Mouse (Mus musculus): Measurements from ENCODE around the gene Pde4c. TPM values are rescaled to one million over a fixed set of nuclear protein-coding genes. Genes with fewer than 3 reads are reported as not detected.
A peak's percentile ranks its signal among the peaks of the same experiment; 100 is the strongest.

Pde4c gene
- polyA plus RNA-seq, 1 experiment, result 0.40 TPM

GRCm38 (mm10) chr8:70770748-70771147 lies 47.2 kb downstream of the Pde4c start:
- no peak for DNase-seq (ENCODE audit: low read depth)
- TF ChIP-seq POLR2A (IDR thresholded peaks at IDR 0.05; ENCODE audit: borderline replicate concordance, extremely low read depth, insufficient read depth, insufficient read length, poor library complexity, severe bottlenecking), result no peak
- no peak for TF ChIP-seq CTCF (IDR thresholded peaks at IDR 0.05; ENCODE audit: borderline replicate concordance, extremely low read depth, insufficient read depth, insufficient read length)

DNA sequence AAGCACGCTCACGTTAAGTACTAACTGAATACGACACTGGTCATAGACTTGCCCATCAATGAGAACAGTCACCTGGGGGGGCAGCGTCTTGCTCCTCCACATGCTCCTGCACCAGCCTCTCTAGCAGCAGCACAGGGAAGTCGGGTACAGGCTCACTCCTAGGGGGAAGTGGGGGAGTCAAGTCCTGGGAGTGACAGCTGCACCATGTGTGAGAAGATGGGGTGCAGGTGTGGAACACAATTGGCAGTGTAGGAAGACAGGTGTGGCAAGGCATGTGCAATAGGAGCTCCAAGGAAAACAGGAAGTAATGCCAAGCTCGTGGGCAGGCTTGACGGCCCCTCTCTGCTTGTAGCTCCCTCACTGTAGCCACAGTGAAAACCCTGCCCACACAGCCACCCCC lies 47.7 kb downstream of the Pde4c start:
- no peak for DNase-seq (ENCODE audit: low read depth)
- TF ChIP-seq POLR2A (IDR thresholded peaks at IDR 0.05; ENCODE audit: borderline replicate concordance, extremely low read depth, insufficient read depth, insufficient read length, poor library complexity, severe bottlenecking) (no peak), CTCF (IDR thresholded peaks at IDR 0.05; ENCODE audit: borderline replicate concordance, extremely low read depth, insufficient read depth, insufficient read length) (no peak)

- TF ChIP-seq POLR2A (IDR thresholded peaks at IDR 0.05; ENCODE audit: borderline replicate concordance, extremely low read depth, insufficient read depth, insufficient read length, poor library complexity, severe bottlenecking), result no peak
- no peak for TF ChIP-seq CTCF (IDR thresholded peaks at IDR 0.05; ENCODE audit: borderline replicate concordance, extremely low read depth, insufficient read depth, insufficient read length)
Observed at GRCm38 (mm10) chr8:70772075-70772474, 48.6 kb downstream of the Pde4c start.

DNA sequence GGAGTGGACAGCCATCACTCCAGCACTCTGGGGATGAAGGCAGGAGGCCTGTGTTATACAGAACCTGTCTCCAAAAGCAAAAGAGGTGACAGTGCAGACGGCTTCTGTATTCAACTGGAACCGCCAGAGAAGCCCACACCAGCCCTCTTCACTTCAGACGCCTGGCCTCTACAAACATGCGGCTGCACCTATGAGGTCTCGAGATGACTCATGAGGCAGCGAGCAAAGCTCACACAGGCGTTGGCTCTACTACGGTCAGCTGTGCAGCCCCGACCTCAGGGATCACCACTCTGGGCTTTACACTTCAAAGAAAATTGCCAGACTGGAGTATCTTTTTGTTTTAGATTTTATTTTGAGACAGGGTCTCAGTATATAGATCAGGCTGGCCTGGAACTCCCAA lies 49.4 kb downstream of the Pde4c start:
- no peak for DNase-seq (ENCODE audit: low read depth)
- no peak for TF ChIP-seq POLR2A (IDR thresholded peaks at IDR 0.05; ENCODE audit: borderline replicate concordance, extremely low read depth, insufficient read depth, insufficient read length, poor library complexity, severe bottlenecking)
- no peak for TF ChIP-seq CTCF (IDR thresholded peaks at IDR 0.05; ENCODE audit: borderline replicate concordance, extremely low read depth, insufficient read depth, insufficient read length)

More at GRCm38 (mm10) chr8:70772075-70772474, 48.6 kb downstream of the Pde4c start:
- DNase-seq (ENCODE audit: low read depth), result no peak

- peak; percentile 73 for DNase-seq (ENCODE audit: low read depth)
- TF ChIP-seq POLR2A (IDR thresholded peaks at IDR 0.05; ENCODE audit: borderline replicate concordance, extremely low read depth, insufficient read depth, insufficient read length, poor library complexity, severe bottlenecking), result no peak
- no peak for TF ChIP-seq CTCF (IDR thresholded peaks at IDR 0.05; ENCODE audit: borderline replicate concordance, extremely low read depth, insufficient read depth, insufficient read length)
Observed at GRCm38 (mm10) chr8:70773410-70773809, 49.9 kb downstream of the Pde4c start.

DNA sequence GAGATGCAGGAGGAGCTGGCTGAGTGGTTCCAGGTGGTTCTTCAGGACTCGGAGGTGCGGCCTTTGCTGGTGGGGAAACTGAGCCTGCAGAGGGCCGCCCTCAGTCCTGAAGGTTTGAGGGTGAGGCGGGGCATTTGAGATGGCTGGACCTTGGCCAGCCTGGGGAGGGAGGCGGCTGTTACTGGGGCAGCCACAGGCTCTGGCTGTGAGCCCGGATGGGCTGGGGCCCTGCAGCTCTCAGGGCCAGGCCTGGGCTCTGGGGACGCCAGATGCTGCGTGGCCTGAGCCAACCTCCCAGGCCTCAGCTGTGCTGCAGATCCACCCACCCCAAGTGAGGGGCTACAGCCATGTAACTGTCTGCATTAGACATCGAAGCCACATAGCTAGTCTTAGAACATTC lies 50.3 kb downstream of the Pde4c start:
- TF ChIP-seq POLR2A (IDR thresholded peaks at IDR 0.05; ENCODE audit: borderline replicate concordance, extremely low read depth, insufficient read depth, insufficient read length, poor library complexity, severe bottlenecking) (no peak), CTCF (IDR thresholded peaks at IDR 0.05; ENCODE audit: borderline replicate concordance, extremely low read depth, insufficient read depth, insufficient read length) (no peak)
- DNase-seq (ENCODE audit: low read depth), result peak; percentile 92

- TF ChIP-seq POLR2A (IDR thresholded peaks at IDR 0.05; ENCODE audit: borderline replicate concordance, extremely low read depth, insufficient read depth, insufficient read length, poor library complexity, severe bottlenecking) (no peak), CTCF (IDR thresholded peaks at IDR 0.05; ENCODE audit: borderline replicate concordance, extremely low read depth, insufficient read depth, insufficient read length) (no peak)
- no peak for DNase-seq (ENCODE audit: low read depth)
Observed at GRCm38 (mm10) chr8:70774740-70775139, 51.2 kb downstream of the Pde4c start.

GRCm38 (mm10) chr8:70775227-70775626 lies 51.7 kb downstream of the Pde4c start:
- TF ChIP-seq CTCF (IDR thresholded peaks at IDR 0.05; ENCODE audit: borderline replicate concordance, extremely low read depth, insufficient read depth, insufficient read length), result no peak
- TF ChIP-seq POLR2A (IDR thresholded peaks at IDR 0.05; ENCODE audit: borderline replicate concordance, extremely low read depth, insufficient read depth, insufficient read length, poor library complexity, severe bottlenecking), result no peak
- DNase-seq (ENCODE audit: low read depth), result no peak

- no peak for TF ChIP-seq POLR2A (IDR thresholded peaks at IDR 0.05; ENCODE audit: borderline replicate concordance, extremely low read depth, insufficient read depth, insufficient read length, poor library complexity, severe bottlenecking)
- TF ChIP-seq CTCF (IDR thresholded peaks at IDR 0.05; ENCODE audit: borderline replicate concordance, extremely low read depth, insufficient read depth, insufficient read length), result no peak
- DNase-seq (ENCODE audit: low read depth), result peak; percentile 51
Observed at GRCm38 (mm10) chr8:70775851-70776495, 52.5 kb downstream of the Pde4c start.

DNA sequence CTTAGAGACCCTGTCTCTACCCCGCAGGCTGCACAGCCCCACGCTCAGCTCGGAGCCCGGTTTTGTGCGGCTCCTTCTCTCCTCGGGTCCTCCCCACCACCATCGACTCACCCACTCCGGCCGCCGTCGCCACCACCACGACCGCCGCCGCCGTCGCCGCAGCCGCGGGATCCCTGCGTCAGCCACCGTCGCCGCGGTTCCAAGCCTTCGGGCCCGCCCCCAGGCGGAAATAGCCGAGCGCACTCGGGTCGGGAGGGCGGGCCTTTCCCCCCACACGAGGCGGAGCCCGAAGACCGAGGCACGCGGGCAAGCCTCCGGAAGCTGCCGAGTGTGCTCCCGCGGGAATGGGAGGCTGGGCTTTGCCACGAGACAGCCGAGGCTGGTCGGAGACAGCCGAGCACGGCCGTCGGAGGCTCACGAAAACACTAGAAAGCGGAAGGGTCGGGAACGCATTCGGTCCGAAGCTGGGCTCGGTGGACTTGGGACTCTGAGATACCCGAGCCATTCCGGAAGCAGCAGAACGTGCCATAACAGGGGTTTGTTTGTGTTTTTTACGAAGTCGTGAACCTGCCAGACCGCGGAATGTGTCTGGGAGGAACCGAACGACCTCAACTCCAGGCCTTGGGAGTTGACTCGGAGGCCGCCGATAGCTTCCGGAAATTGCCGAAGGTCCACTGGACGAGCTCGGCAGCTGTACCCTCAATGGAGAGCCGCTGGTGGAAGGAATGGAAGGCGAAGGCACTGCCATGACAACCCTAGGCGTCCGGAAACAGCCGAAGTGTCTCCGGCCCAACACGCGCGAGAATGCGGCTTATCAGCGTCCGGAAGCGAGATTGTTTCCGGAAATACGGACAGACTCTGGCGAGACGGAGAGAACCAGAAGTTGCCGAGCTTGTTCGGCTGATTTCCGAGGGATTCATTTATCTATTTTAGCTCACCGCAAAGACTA lies 53.2 kb downstream of the Pde4c start, which contains the start of gene Pik3r2:
Gene Pik3r2, minus strand, starts transcription at position 218 of the 949 bp plus-strand sequence.
- TF ChIP-seq CTCF (IDR thresholded peaks at IDR 0.05; ENCODE audit: borderline replicate concordance, extremely low read depth, insufficient read depth, insufficient read length) (peak; percentile 7; the same call in 1 of the 2 replicates), POLR2A (IDR thresholded peaks at IDR 0.05; ENCODE audit: borderline replicate concordance, extremely low read depth, insufficient read depth, insufficient read length, poor library complexity, severe bottlenecking) (peak; percentile 96)
- DNase-seq (ENCODE audit: low read depth), result peak; percentile 99

DNA sequence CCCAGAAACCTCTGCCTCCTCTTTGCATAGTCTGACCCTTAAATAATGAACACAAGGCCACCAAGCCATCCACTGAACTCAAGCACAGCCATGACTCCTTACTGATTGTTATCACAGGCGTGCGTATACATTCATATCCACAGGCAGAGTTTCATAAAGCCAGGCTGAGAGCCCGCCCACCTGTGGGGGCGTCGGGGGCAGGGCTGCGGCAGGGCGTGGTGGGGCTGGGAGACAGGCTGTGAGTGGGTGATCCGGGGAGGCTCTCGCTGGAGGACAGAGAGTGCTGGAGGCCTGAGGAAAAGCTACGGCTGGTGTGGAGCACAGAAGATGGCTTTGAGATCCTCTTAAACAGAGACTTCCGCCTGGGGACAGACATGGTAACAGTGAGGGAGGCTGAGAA lies 56.6 kb downstream of the Pde4c start:
- no peak for TF ChIP-seq POLR2A (IDR thresholded peaks at IDR 0.05; ENCODE audit: borderline replicate concordance, extremely low read depth, insufficient read depth, insufficient read length, poor library complexity, severe bottlenecking)
- TF ChIP-seq CTCF (IDR thresholded peaks at IDR 0.05; ENCODE audit: borderline replicate concordance, extremely low read depth, insufficient read depth, insufficient read length), result no peak
- DNase-seq (ENCODE audit: low read depth), result no peak

All from brain, embryonic 14.5 days (tissue).